Mouse (Mus musculus): Measurements from ENCODE around the gene Snx15. TPM values are rescaled to one million over a fixed set of nuclear protein-coding genes. Genes with fewer than 3 reads are reported as not detected.
A peak's percentile ranks its signal among the peaks of the same experiment; 100 is the strongest.

Gene Snx15
- polyA plus RNA-seq, 1 experiment: 18.5 TPM

- Histone ChIP-seq H3K79me2 (ENCODE audit: control insufficient read depth, insufficient read depth) (peaks cover 38% of the 10 kb centered on the region), H3K27me3 (ENCODE audit: control insufficient read depth, insufficient read depth, insufficient read length) (no peaks in the 10 kb centered on the region), H3ac (ENCODE audit: control insufficient read depth, insufficient read length) (no peak overlapping the region), H3K4me2 (ENCODE audit: low read depth) (no peak overlapping the region), H3K4me3 (no peak overlapping the region), H3K36me3 (ENCODE audit: control insufficient read depth, insufficient read depth) (peaks cover 6% of the 10 kb centered on the region)
- TF ChIP-seq REST (IDR thresholded peaks at IDR 0.05; ENCODE audit: insufficient read depth, insufficient read length) (no peak), MYOG (IDR thresholded peaks at IDR 0.05; ENCODE audit: control insufficient read depth in 1 of 3, insufficient read depth in 1 of 3, insufficient read length in 2 of 3, low read depth in 2 of 3) (no peak), POLR2AphosphoS2 (IDR thresholded peaks at IDR 0.05; ENCODE audit: insufficient read length, low read depth) (no peak)
Measured at GRCm38 (mm10) chr19:6088841-6089240, 39.3 kb downstream of the Snx15 start.

DNA sequence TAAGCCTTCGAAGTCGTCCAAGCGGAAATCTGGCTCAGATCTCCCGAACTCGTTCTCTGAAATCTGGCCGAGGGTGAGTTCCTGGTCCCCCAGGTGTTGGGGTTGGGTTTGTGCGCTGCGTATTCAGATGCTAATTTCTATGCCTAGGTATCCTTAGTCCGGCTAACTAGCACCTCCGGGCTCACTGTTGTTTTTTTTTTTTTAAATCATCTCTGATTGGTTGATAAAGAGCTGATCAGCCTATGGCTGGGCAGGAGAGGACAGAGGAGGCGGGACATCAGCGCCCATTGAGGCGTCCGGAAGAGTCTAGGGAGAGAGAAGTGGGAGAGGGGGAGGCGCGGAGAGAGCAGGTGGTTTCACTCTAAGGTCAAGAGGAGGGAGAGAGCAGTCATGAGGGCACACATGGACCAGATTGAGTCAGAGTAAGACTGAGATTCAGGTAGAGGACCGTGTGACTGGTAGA, 42.7 kb downstream of the Snx15 start:
- H3K79me2 ChIP-seq (ENCODE audit: control insufficient read depth, insufficient read depth): peaks cover 47% of the 10 kb centered on the region
- H3K36me3 ChIP-seq (ENCODE audit: control insufficient read depth, insufficient read depth): no peaks in the 10 kb centered on the region

GRCm38 (mm10) chr19:6084478-6085248, 43.4 kb downstream of the Snx15 start, which contains the start of the genes Zfpl1 and Cdca5:
TSS of gene Zfpl1 (minus strand) at chr19:6084956.
TSS of gene Cdca5 (plus strand) at chr19:6084983.
- peak within 1 kb of the TSS; percentile 74 for H3ac ChIP-seq (ENCODE audit: control insufficient read depth, insufficient read length)
- no peaks in the 10 kb centered on the region for H3K27me3 ChIP-seq (ENCODE audit: control insufficient read depth, insufficient read depth, insufficient read length)
- H3K4me3 ChIP-seq: peak within 1 kb of the TSS; percentile 89
- peaks cover 47% of the 10 kb centered on the region for H3K79me2 ChIP-seq (ENCODE audit: control insufficient read depth, insufficient read depth)
- no peaks in the 10 kb centered on the region for H3K36me3 ChIP-seq (ENCODE audit: control insufficient read depth, insufficient read depth)
- TF ChIP-seq MYOG (IDR thresholded peaks at IDR 0.05; ENCODE audit: control insufficient read depth in 1 of 3, insufficient read depth in 1 of 3, insufficient read length in 2 of 3, low read depth in 2 of 3) (peak in 2 of 3 experiments; percentile 9 to 63), MAX (IDR thresholded peaks at IDR 0.05; ENCODE audit: low read depth) (no peak), POLR2A (IDR thresholded peaks at IDR 0.05; ENCODE audit: insufficient read length, low read depth) (peak; percentile 64), TCF3 (IDR thresholded peaks at IDR 0.05; ENCODE audit: insufficient read length, low read depth) (no peak), MYOD1 (IDR thresholded peaks at IDR 0.05; ENCODE audit: control insufficient read depth in 1 of 3, insufficient read length in 2 of 3, low read depth in 2 of 3) (peak in 2 of 3 experiments; percentile 16), POLR2AphosphoS2 (IDR thresholded peaks at IDR 0.05; ENCODE audit: insufficient read length, low read depth) (peak; percentile 20), SRF (IDR thresholded peaks at IDR 0.05; ENCODE audit: control insufficient read depth, insufficient read length, low read depth) (peak; percentile 94), E2F4 (IDR thresholded peaks at IDR 0.05; ENCODE audit: insufficient read depth) (peak; percentile 99)
- peak within 1 kb of the TSS; percentile 97 for H3K4me2 ChIP-seq (ENCODE audit: low read depth)

More for the DNA sequence above, 42.7 kb downstream of the Snx15 start:
- Histone ChIP-seq H3K4me3 (peak overlapping the region; percentile 89), H3K27me3 (ENCODE audit: control insufficient read depth, insufficient read depth, insufficient read length) (no peaks in the 10 kb centered on the region), H3ac (ENCODE audit: control insufficient read depth, insufficient read length) (peak overlapping the region; percentile 74), H3K4me2 (ENCODE audit: low read depth) (peak overlapping the region; percentile 97)
- TF ChIP-seq TCF3 (IDR thresholded peaks at IDR 0.05; ENCODE audit: insufficient read length, low read depth) (no peak), MYOG (IDR thresholded peaks at IDR 0.05; ENCODE audit: control insufficient read depth in 1 of 3, insufficient read depth in 1 of 3, insufficient read length in 2 of 3, low read depth in 2 of 3) (no peak), POLR2AphosphoS2 (IDR thresholded peaks at IDR 0.05; ENCODE audit: insufficient read length, low read depth) (no peak), REST (IDR thresholded peaks at IDR 0.05; ENCODE audit: insufficient read depth, insufficient read length) (no peak), MAX (IDR thresholded peaks at IDR 0.05; ENCODE audit: low read depth) (no peak), TCF12 (IDR thresholded peaks at IDR 0.05; ENCODE audit: insufficient read depth, poor library complexity, severe bottlenecking) (no peak), E2F4 (IDR thresholded peaks at IDR 0.05; ENCODE audit: insufficient read depth) (no peak), USF1 (IDR thresholded peaks at IDR 0.05; ENCODE audit: low read depth) (no peak), MYOD1 (IDR thresholded peaks at IDR 0.05; ENCODE audit: control insufficient read depth in 1 of 3, insufficient read length in 2 of 3, low read depth in 2 of 3) (no peak), POLR2A (IDR thresholded peaks at IDR 0.05; ENCODE audit: insufficient read length, low read depth) (no peak), SRF (IDR thresholded peaks at IDR 0.05; ENCODE audit: control insufficient read depth, insufficient read length, low read depth) (no peak), CEBPB (IDR thresholded peaks at IDR 0.05; ENCODE audit: insufficient read depth, poor library complexity, severe bottlenecking) (no peak)

DNA sequence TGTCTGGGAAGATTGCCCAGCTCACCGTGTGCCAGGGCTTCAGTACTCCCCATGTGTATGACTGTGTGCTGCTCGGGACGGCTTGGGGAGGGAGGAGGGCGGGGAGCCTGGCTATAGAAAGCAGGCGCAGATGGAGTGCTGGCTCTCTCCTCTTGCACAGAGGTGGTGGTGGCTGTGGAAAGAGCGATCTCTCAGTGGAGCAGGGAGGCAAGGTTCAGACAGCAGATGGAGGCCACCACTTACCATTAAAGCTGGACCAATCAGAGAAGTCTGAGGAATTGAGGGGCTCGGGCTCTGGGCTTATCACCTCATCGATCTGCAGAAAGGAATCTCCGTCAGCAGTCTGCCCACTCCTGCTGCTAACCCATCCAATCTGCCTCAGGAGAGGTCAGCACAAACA, 45.9 kb downstream of the Snx15 start, which contains the start of gene Gm28374:
Gene Gm28374, minus strand, starts transcription at position 101 of the 400 bp plus-strand sequence.
- H3K4me2 ChIP-seq (ENCODE audit: low read depth): no peak within 1 kb of the TSS
- H3K79me2 ChIP-seq (ENCODE audit: control insufficient read depth, insufficient read depth): peaks cover 37% of the 10 kb centered on the region
- no peak for TF ChIP-seq SRF (IDR thresholded peaks at IDR 0.05; ENCODE audit: control insufficient read depth, insufficient read length, low read depth)
- no peak for TF ChIP-seq POLR2AphosphoS2 (IDR thresholded peaks at IDR 0.05; ENCODE audit: insufficient read length, low read depth)
- TF ChIP-seq MAX (IDR thresholded peaks at IDR 0.05; ENCODE audit: low read depth): no peak
- no peak for TF ChIP-seq REST (IDR thresholded peaks at IDR 0.05; ENCODE audit: insufficient read depth, insufficient read length)
- no peak for TF ChIP-seq TCF12 (IDR thresholded peaks at IDR 0.05; ENCODE audit: insufficient read depth, poor library complexity, severe bottlenecking)
- no peak for TF ChIP-seq E2F4 (IDR thresholded peaks at IDR 0.05; ENCODE audit: insufficient read depth)
- TF ChIP-seq TCF3 (IDR thresholded peaks at IDR 0.05; ENCODE audit: insufficient read length, low read depth): no peak
- TF ChIP-seq POLR2A (IDR thresholded peaks at IDR 0.05; ENCODE audit: insufficient read length, low read depth): no peak
- no peak for TF ChIP-seq CEBPB (IDR thresholded peaks at IDR 0.05; ENCODE audit: insufficient read depth, poor library complexity, severe bottlenecking)
- no peak for TF ChIP-seq MYOD1 (IDR thresholded peaks at IDR 0.05; ENCODE audit: control insufficient read depth in 1 of 3, insufficient read length in 2 of 3, low read depth in 2 of 3)
- TF ChIP-seq MYOG (IDR thresholded peaks at IDR 0.05; ENCODE audit: control insufficient read depth in 1 of 3, insufficient read depth in 1 of 3, insufficient read length in 2 of 3, low read depth in 2 of 3): no peak
- no peak for TF ChIP-seq USF1 (IDR thresholded peaks at IDR 0.05; ENCODE audit: low read depth)
- H3K27me3 ChIP-seq (ENCODE audit: control insufficient read depth, insufficient read depth, insufficient read length): no peaks in the 10 kb centered on the region
- no peaks in the 10 kb centered on the region for H3K36me3 ChIP-seq (ENCODE audit: control insufficient read depth, insufficient read depth)
- H3ac ChIP-seq (ENCODE audit: control insufficient read depth, insufficient read length): no peak within 1 kb of the TSS
- no peak within 1 kb of the TSS for H3K4me3 ChIP-seq
